Mouse (Mus musculus) MEL (cell line): Measurements from ENCODE around the gene Aire.

ENCODE experiments used
- TBP ChIP-seq: IDR thresholded peaks from 2 replicates; pipeline ENCODE4 v1.8.0; 2011; ENCODE audit warnings: low read depth, low read length, improper control_type of control experiment
- TCF12 ChIP-seq: IDR thresholded peaks from 2 replicates; pipeline ENCODE4 v1.6.1; 2014; ENCODE audit warnings: low read depth, mild to moderate bottlenecking, inconsistent platforms, low read length, improper control_type of control experiment, moderate library complexity

DNA sequence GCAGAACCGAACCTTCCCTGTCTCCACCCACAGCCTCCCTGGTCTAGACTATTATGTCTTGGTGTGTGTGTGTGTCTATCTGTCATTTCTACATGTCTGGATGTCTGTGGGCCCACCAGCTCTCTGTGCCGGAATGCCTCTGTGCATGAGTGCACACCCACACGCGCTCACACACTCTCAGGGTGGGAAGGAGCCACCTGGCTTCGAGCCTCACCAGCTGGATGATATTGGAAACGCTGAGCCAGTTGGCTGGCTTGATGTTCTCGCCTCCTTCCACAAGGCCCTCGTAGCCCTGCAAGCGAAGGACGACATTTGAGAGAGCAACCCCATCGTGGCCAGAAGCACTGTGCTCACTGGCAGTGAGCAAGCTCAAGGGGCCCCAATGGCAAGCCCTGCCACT is 41.6 kb downstream of the Aire start:
- TF ChIP-seq TCF12 (no peak), TBP (no peak)
